Mouse (Mus musculus) bone marrow, adult 2 months (tissue): Measurements from ENCODE around the gene Rpl6. TPM values are rescaled to one million over a fixed set of nuclear protein-coding genes. Genes with fewer than 3 reads are reported as not detected.

Experiments
- H3K27ac ChIP-seq: fragments of 200-500 bp; 2 replicates; pipeline ENCODE4 v1.5.1; 2012; ENCODE audit warnings: low read depth, mild to moderate bottlenecking, control low read depth, inconsistent platforms, low read length; ENCODE audit not compliant: control insufficient read depth, poor library complexity, insufficient read depth
- H3K4me1 ChIP-seq: fragments of 200-500 bp; 2 replicates; pipeline ENCODE4 v1.6.1; 2011; ENCODE audit warnings: low read length; ENCODE audit not compliant: control insufficient read depth, insufficient read depth
- H3K4me3 ChIP-seq: fragments of 200-500 bp; replicated peaks from 2 replicates; pipeline ENCODE3; 2011; ENCODE audit warnings: mild to moderate bottlenecking, low read depth, low read length, control low read depth; ENCODE audit not compliant: control insufficient read depth
- CTCF ChIP-seq: fragments of 200-500 bp; IDR thresholded peaks from 2 replicates; pipeline ENCODE4 v1.5.1; 2011; ENCODE audit warnings: low read length, control low read depth; ENCODE audit not compliant: control insufficient read depth, insufficient read depth
- POLR2A ChIP-seq: fragments of 200-500 bp; IDR thresholded peaks from 2 replicates; pipeline ENCODE4 v1.6.1; 2011; ENCODE audit warnings: low read depth, mild to moderate bottlenecking, control low read depth, low read length, borderline replicate concordance; ENCODE audit not compliant: control insufficient read depth
- WGBS: fragments of 180-500 bp; shearing (Covaris S2); methylation state at CpG from one replicate; pipeline ENCODE4 v1.1.7; 2018; 5-methylcytosine and 5-hydroxymethylcytosine counted together
- polyA plus RNA-seq: library from polyadenylated mRNA; stranded (reverse); fragments of >200 nt; gene quantifications from 2 replicates; pipeline ENCODE4 v1.2.4, GENCODE M21; 2011; ENCODE audit warnings: low replicate concordance; ENCODE audit not compliant: missing spikeins, insufficient read depth, insufficient read length

Gene Rpl6
- polyA plus RNA-seq, 1 experiment, result 942 TPM

DNA sequence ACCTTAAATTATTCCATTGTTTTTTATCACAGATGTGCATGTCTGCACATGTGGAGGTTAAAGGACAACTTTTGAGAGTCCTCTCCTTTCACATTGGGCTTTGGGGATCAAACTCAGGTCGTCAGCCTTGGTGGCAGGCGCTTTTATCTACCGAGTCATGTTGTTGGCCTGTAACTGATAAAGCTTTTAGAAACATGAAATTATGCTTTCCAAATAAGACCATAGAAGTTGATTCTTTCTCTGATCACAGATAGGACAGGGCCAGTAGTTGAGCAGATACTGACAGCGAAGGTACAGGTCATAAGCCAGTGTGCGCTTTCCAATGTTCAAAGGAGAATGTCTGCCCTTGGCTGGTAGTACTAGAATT is 40.1 kb downstream of the Rpl6 start:
- TF ChIP-seq CTCF, result no peak
- TF ChIP-seq POLR2A, result no peak
- Histone ChIP-seq H3K4me1 (peaks cover 12% of the 10 kb centered on the region; the same call in 1 of the 2 replicates), H3K27ac (no peak overlapping the region; the same call in 1 of the 2 replicates), H3K4me3 (no peak overlapping the region)
- 65% methylated on average over 5 of the region's 5 CpGs for WGBS

DNA sequence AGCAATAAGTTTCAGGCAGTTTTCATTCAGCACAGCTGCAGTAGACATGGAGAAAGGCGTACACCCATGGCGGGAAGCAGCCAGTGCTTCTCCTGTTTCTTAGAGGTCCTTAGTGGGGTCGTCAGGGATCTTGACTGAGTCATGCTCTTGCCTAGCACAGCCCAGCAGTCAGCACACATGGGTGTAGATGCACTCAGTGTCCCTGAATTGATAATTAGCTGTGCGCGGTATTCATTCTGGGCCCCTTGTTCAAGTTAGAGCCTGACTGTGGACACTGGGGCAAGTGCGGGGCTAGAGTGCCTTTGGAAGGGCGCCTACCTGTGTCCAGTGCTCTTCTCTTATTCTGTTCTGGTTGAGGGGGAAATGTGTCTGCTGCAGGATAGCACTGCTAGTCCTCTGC is 40.9 kb downstream of the Rpl6 start:
- TF ChIP-seq CTCF, result no peak
- no peak for TF ChIP-seq POLR2A
- 69% methylated on average over 7 of the region's 7 CpGs for WGBS
- H3K4me1 ChIP-seq, result peaks cover 8% of the 10 kb centered on the region; the same call in 1 of the 2 replicates
- peak overlapping the region; percentile 61; the same call in 1 of the 2 replicates for H3K27ac ChIP-seq
- H3K4me3 ChIP-seq, result no peak overlapping the region

DNA sequence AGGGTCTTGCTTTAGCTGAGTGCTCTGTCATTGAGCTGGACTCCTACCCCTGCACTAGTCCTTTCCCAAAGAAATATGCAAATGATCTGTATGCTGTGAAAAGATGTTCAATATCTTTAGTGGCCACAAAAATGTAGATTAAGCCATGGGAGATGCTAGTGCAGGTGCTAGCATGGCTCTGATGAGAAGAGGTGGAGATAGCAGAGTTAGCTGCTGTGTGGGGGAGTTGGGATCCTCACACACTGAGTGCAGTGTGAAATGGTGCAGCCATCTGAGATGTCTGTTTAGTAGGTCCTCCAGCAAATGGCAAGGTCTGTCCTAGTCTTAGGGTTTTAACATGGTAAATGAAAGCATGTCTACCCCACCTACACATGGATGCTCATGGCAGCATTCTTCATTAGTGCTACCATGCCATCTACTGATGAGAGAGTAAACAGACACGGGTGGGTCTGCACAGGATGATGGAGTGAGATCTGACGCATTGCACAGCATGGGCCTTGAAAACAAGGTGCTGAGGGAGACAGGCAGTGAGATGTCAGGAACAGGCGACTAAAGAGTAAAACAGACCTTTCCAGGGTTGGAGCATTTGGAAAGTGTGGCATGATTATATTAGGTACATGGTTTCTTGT is 44.6 kb downstream of the Rpl6 start:
- no peak overlapping the region for H3K27ac ChIP-seq
- peaks cover 2% of the 10 kb centered on the region; the same call in 1 of the 2 replicates for H3K4me1 ChIP-seq
- H3K4me3 ChIP-seq, result no peak overlapping the region
- TF ChIP-seq POLR2A (no peak), CTCF (no peak)
- 65% methylated on average over 3 of the region's 3 CpGs for WGBS

- Histone ChIP-seq H3K4me1 (peaks cover 2% of the 10 kb centered on the region; the same call in 1 of the 2 replicates), H3K27ac (no peak overlapping the region; the same call in 1 of the 2 replicates), H3K4me3 (no peak overlapping the region)
- 40% methylated on average over 3 of the region's 3 CpGs for WGBS
- no peak for TF ChIP-seq POLR2A
Measured at GRCm38 (mm10) chr5:121249693-121250092, 45.4 kb downstream of the Rpl6 start.

- 58% methylated on average over 8 of the region's 8 CpGs for WGBS
Measured at GRCm38 (mm10) chr5:121251813-121252212, 47.5 kb downstream of the Rpl6 start.

GRCm38 (mm10) chr5:121253816-121254497 is 49.7 kb downstream of the Rpl6 start:
- Histone ChIP-seq H3K4me1 (peaks cover 2% of the 10 kb centered on the region), H3K27ac (no peak overlapping the region), H3K4me3 (no peak overlapping the region)
- no peak for TF ChIP-seq POLR2A
- TF ChIP-seq CTCF, result no peak
- 84% methylated on average over 18 of the region's 18 CpGs for WGBS

More at GRCm38 (mm10) chr5:121251813-121252212, 47.5 kb downstream of the Rpl6 start:
- Histone ChIP-seq H3K27ac (no peak overlapping the region), H3K4me1 (peaks cover 2% of the 10 kb centered on the region), H3K4me3 (no peak overlapping the region)
- TF ChIP-seq POLR2A (no peak), CTCF (no peak)

- no peak overlapping the region for H3K4me3 ChIP-seq
- 53% methylated on average over 7 of the region's 7 CpGs for WGBS
- H3K27ac ChIP-seq, result no peak overlapping the region
- H3K4me1 ChIP-seq, result peaks cover 3% of the 10 kb centered on the region
- TF ChIP-seq POLR2A (no peak), CTCF (no peak)
Measured at GRCm38 (mm10) chr5:121254977-121255376, 50.7 kb downstream of the Rpl6 start.

Other genes with a start within 250 kb of the Rpl6 start
- gene Rph3a, start 194.4 kb upstream of the Rpl6 start, polyA plus RNA-seq, result not detected in 2 replicates
- gene Ptpn11, start 13.1 kb upstream of the Rpl6 start, polyA plus RNA-seq, result 24.4 and 33.3 TPM in 2 replicates
- 41.8 and 100 TPM in 2 replicates for gene Hectd4, start 15.7 kb downstream of the Rpl6 start, polyA plus RNA-seq
- 59.7 and 114 TPM in 2 replicates for gene Trafd1, start 181.2 kb downstream of the Rpl6 start, polyA plus RNA-seq
- gene Naa25, start 193.5 kb downstream of the Rpl6 start, polyA plus RNA-seq, result 11.6 and 22.3 TPM in 2 replicates
- not detected in 2 replicates for gene Tmem116, start 247.4 kb downstream of the Rpl6 start, polyA plus RNA-seq
- gene Erp29, start 248.0 kb downstream of the Rpl6 start, polyA plus RNA-seq, result 161 and 240 TPM in 2 replicates